Mouse (Mus musculus) thymus, postnatal 36 days (tissue): ENCODE measurements around the gene Pdia5.

Source experiments
- DNase-seq, 2 experiments: peaks; one replicate each; pipeline ENCODE4 v3.0.0; 2022; ENCODE audit warnings: mixed read lengths in 2 of 2

The Pdia5 gene

GRCm38 (mm10) chr16:35484526-35485233, 6.0 kb downstream of the Pdia5 start:
- no peak for DNase-seq

GRCm38 (mm10) chr16:35484105-35484504, 6.6 kb downstream of the Pdia5 start:
- DNase-seq, result no peak

GRCm38 (mm10) chr16:35479301-35479700, 11.4 kb downstream of the Pdia5 start:
- no peak for DNase-seq

- DNase-seq, result no peak
These were observed 13.4 kb downstream of the Pdia5 start for GRCm38 (mm10) chr16:35477273-35477672.

GRCm38 (mm10) chr16:35472569-35473275, 18.0 kb downstream of the Pdia5 start:
- DNase-seq, result no peak

GRCm38 (mm10) chr16:35471841-35472568, 18.7 kb downstream of the Pdia5 start:
- DNase-seq, result no peak

GRCm38 (mm10) chr16:35470983-35471382, 19.7 kb downstream of the Pdia5 start:
- DNase-seq, result no peak

- DNase-seq, result no peak
These were observed 20.6 kb downstream of the Pdia5 start for GRCm38 (mm10) chr16:35470096-35470495.

GRCm38 (mm10) chr16:35469016-35469415, 21.7 kb downstream of the Pdia5 start:
- DNase-seq, result no peak

GRCm38 (mm10) chr16:35467044-35467443, 23.6 kb downstream of the Pdia5 start:
- DNase-seq, result no peak

- DNase-seq, result no peak
These were observed 24.8 kb downstream of the Pdia5 start for GRCm38 (mm10) chr16:35465808-35466351.

- no peak for DNase-seq
These were observed 25.9 kb downstream of the Pdia5 start for GRCm38 (mm10) chr16:35464686-35465308.

- DNase-seq, result no peak
These were observed 27.0 kb downstream of the Pdia5 start for GRCm38 (mm10) chr16:35463708-35464107.

- DNase-seq, result no peak
These were observed 27.7 kb downstream of the Pdia5 start for GRCm38 (mm10) chr16:35462955-35463354.

- no peak for DNase-seq
These were observed 31.1 kb downstream of the Pdia5 start for GRCm38 (mm10) chr16:35459584-35459983.

GRCm38 (mm10) chr16:35458297-35458696, 32.4 kb downstream of the Pdia5 start:
- DNase-seq, result no peak

- DNase-seq, result no peak
These were observed 33.2 kb downstream of the Pdia5 start for GRCm38 (mm10) chr16:35457488-35457887.

- no peak for DNase-seq
These were observed 33.7 kb downstream of the Pdia5 start for GRCm38 (mm10) chr16:35457011-35457419.

- no peak for DNase-seq
These were observed 34.4 kb downstream of the Pdia5 start for GRCm38 (mm10) chr16:35456305-35456704.

- DNase-seq, result no peak
These were observed 34.9 kb downstream of the Pdia5 start for GRCm38 (mm10) chr16:35455822-35456221.

- DNase-seq, result no peak
These were observed 40.5 kb downstream of the Pdia5 start for GRCm38 (mm10) chr16:35450018-35450630.

- no peak for DNase-seq
These were observed 48.7 kb downstream of the Pdia5 start for GRCm38 (mm10) chr16:35442026-35442415.
